Mouse (Mus musculus): ENCODE data around the gene Itpk1.

The Itpk1 gene

GRCm38 (mm10) chr12:102625717-102626116 is 79.0 kb downstream of the Itpk1 start:
- no peak for DNase-seq (ENCODE audit: low spot score)

DNA sequence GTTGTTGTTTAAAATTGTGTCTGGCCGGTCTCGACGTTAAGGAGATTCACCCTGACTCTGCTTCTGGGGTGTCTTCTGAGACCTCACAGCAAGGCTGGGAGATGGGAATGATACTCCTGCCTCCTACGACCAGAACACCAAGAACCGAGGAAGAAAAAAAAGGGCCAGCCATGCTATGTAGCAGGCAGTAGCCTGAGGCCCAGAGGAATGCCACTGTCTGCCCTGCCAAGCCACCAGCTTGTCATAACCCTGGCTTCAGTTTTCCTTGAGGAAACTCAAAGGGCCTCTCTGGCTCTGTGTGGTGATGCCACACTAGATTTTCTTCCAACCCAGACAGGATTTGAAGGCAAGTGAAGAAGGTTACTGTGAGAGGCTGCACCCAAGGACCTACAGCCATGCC is 79.6 kb downstream of the Itpk1 start:
- no peak for DNase-seq (ENCODE audit: low spot score)

DNA sequence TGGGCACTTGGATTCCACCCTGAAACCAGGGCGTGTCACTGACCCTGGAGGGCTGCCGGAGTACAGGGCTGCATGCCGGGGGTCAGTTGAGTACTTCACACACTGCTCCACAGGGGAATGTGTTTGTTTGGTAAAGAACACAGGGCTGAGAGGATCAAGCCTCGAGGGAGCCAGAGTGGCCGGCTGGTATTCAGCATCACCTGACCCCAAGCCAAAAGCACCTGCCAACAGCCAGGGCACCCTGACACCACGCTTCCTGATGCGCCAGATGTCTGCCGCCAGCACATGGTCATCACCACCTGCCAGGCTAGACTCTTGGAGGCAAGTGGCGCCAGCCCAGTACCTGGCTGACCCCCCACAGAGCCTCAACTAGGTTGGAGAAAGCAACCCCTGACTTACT is 80.9 kb downstream of the Itpk1 start:
- DNase-seq (ENCODE audit: low spot score): no peak

- no peak for DNase-seq (ENCODE audit: low spot score)
Observed at GRCm38 (mm10) chr12:102622302-102622842, 82.4 kb downstream of the Itpk1 start.

DNA sequence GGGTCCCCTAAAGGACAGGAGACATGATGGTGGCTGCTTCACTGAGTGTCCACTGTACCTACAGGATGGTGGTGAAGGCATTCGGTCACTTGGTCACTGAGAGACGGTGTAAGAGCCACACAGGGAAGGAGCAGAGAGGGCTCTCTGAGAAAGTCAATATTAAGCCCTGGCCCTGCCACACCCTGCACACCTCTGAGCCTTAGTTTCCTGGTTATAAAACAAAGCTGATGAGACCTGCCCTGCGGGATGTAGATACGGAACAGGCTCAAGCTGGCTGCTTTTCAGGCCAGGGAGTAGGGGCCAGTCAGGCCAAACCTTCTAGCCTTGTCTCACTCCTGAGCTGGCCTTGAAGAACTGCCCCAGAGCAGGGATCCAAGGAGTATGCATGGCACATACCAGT is 82.9 kb downstream of the Itpk1 start:
- DNase-seq (ENCODE audit: low spot score): no peak

DNA sequence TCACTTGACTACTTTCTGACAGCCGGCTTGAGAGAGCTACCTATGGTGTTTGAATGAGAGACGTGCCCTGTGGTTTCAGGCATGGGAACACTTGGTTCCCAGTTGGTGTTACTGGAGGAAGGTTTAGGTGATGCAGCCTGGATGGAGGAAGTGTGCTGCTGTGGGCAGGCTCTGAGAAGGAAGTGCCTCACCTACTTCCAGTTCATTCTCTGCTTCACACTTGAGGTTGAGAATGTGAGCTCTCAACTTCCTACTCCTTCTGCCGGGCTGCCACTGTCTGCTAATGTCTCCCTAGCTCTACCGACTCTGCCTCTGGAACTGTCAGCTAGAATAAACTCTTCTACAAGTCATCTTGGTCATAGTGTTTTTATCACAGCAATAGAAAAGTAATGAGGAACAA is 83.5 kb downstream of the Itpk1 start:
- DNase-seq (ENCODE audit: low spot score): no peak

DNA sequence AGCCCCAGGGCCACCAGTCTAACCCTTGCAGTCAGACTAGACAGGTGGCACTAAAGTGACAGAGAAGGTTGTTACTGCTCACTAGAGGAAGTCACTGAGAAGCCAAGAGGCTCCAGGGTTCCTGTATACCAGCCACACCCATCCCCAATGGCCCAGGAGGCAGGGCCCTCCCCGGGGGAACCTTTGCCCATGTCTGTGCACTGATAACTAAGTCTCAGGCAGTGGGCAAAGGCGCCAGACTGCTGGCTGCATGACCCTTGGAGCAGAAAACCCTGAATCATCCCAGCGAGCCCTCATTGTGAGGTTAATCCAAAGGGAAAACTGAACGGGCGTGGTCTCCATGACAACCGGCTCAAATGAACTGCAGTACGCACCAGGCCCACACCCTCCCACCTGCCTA is 84.8 kb downstream of the Itpk1 start:
- DNase-seq (ENCODE audit: low spot score): no peak

DNA sequence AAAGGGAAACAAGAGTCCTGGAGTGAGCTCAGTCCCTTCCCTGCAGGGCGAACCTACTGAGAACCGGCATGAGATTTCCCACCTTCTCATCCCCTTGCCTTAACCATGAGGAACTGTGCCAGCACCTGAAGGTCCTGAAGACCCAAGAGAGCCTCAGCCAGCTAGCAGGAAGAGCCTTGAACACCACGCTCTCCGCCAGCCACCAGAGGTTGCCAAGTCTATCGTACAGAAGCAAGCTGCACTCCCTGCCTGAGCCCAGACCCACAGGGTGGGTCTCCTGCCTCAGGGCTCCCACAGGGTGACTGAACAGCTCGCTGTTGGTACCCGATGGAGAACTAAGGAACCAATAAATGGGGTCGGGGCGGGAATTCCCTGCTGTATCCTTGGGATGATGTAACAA is 86.6 kb downstream of the Itpk1 start:
- no peak for DNase-seq (ENCODE audit: low spot score)

GRCm38 (mm10) chr12:102616843-102617519 is 87.7 kb downstream of the Itpk1 start:
- no peak for DNase-seq (ENCODE audit: low spot score)

- DNase-seq (ENCODE audit: low spot score): no peak
Observed at GRCm38 (mm10) chr12:102616201-102616600, 88.5 kb downstream of the Itpk1 start.

- DNase-seq (ENCODE audit: low spot score): no peak
Observed at GRCm38 (mm10) chr12:102613411-102613810, 91.3 kb downstream of the Itpk1 start.

- DNase-seq (ENCODE audit: low spot score): no peak
Observed at GRCm38 (mm10) chr12:102612431-102612830, 92.3 kb downstream of the Itpk1 start.

- DNase-seq (ENCODE audit: low spot score): no peak
Observed at GRCm38 (mm10) chr12:102610927-102611326, 93.8 kb downstream of the Itpk1 start.

GRCm38 (mm10) chr12:102607808-102608517 is 96.8 kb downstream of the Itpk1 start:
- peak; percentile 79 for DNase-seq (ENCODE audit: low spot score)

- DNase-seq (ENCODE audit: low spot score): no peak
Observed at GRCm38 (mm10) chr12:102607066-102607465, 97.7 kb downstream of the Itpk1 start.

DNA sequence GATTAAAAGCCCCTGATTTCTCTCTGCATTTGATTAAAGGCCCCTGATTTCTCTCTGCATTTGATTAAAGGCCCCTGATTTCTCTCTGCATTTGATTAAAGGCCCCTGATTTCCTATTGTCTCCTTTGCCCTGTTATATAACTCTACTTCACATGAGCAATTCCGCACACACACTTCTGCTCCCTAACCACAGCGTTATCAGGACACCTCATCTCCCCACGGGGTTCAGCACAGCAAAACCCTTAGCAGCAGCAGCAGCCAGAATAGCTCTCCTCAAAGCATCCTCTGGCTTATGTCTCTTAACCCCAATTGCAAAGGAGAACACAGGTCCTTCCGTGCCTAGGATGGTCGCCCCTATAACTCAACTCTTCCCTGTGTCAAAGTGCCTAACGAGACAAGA is 99.1 kb downstream of the Itpk1 start:
- DNase-seq (ENCODE audit: low spot score): no peak

DNA sequence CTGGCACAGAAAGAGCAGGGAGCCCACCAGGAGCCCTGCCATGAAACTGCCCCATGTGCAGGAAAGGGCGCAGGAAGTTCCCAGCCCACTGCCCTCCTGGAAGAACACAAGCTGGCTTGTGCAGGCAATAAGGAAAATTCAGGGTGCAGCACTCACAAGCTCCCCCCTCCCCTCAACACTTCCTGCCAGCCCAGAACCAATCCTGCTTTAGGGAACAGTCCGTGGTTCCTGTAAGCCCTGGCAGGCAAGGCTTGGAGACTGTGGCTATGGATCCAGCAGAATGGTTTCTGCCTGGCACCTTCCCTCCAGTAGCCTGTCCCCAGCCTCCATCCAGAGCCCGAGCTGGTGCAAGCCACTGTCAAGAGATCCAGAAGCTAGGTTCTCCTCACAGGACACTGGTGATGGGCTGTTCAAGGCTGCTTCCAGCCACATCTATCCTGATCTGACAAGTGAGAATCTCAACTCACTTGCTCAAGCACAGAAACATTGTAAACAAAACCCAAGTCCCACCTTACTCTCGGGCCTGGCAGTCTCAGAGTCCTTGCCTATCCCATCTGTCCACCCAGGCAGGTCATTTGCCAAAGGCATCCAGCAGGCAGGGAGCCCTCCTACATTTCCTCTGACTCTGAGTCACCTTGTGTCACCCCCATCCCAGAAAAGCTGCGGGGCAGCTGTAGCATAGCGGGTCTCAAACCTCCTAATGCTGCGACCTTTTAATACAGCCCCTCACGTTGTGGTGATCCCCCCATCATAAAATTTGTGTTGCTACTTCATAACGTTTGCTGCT is 102.3 kb downstream of the Itpk1 start:
- DNase-seq (ENCODE audit: low spot score): no peak

- DNase-seq (ENCODE audit: low spot score): no peak
Observed at GRCm38 (mm10) chr12:102601847-102602246, 102.9 kb downstream of the Itpk1 start.

DNA sequence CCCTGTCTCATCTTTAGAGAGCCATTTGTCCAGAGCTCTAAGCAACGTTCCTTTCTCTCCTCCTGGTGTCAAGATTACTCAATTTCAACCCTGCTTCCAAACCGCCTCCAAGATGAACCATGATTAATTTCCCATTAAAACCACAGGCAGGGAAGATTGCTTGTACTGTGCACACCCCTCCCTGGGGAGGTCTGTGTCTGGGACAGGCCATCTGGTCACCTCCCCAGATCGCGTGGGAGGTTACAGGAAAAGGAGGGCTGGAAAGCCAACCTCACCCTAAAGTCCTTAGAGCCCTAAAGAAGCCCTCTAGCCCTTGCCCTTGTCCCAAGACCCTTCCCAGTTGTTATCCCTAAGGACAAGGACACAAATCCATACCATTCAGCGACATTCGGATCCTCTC is 104.4 kb downstream of the Itpk1 start:
- DNase-seq (ENCODE audit: low spot score): no peak

GRCm38 (mm10) chr12:102599801-102600200 is 104.9 kb downstream of the Itpk1 start:
- no peak for DNase-seq (ENCODE audit: low spot score)

- no peak for DNase-seq (ENCODE audit: low spot score)
Observed at GRCm38 (mm10) chr12:102598535-102598934, 106.2 kb downstream of the Itpk1 start.

DNA sequence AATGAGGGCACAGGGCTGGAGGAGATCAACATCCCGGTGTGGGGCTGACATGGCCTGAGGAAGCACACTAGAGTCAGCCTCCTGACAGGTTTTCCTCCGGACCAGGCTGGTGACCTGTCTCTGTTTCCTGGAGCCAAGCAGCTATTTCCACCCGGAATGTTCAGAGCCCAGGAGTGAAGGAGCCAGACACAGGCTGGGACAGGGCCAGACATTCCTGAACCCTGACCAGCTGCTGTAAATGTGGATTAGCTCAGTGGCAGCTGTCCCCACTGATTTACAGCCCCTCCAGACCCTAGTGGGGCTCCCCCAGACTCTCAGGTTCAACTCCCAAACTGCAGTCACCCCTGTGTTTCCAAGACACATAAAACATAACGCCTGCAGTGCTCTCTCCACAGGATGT is 107.3 kb downstream of the Itpk1 start:
- no peak for DNase-seq (ENCODE audit: low spot score)

DNA sequence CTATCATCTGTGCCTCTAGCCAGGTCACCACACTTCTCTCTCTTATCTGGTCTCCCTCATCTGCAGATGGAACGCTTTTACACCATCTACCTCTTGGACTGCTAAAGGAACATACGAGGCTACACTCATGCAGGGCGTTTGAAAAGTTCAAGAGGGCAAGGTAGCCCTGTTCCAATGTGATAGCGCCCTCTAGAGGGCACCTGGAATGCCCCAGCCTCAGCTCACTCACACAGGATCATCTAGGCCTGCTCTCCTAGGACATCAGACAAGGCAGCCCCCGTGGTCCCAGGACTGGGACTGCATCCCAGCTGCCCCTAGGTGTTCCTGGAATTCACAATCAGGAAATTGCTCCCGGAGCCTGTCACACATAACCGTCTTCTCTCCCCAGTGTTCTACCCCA is 108.3 kb downstream of the Itpk1 start:
- no peak for DNase-seq (ENCODE audit: low spot score)

All from testis, postnatal 10 days (tissue).